Mouse (Mus musculus) adrenal gland (tissue): ENCODE results near the gene Epsti1.
"Not testable (repeated sequence)": the region's sequence is repeated elsewhere in the genome, so short reads cannot be mapped to it uniquely, and the experiment has no call there.

Source experiments
- intact Hi-C: fragments of 180-260 bp; cut with DNase I; formaldehyde crosslinking; loops from one replicate; pipeline ENCODE4 v1.15.1; 2025
- long read RNA-seq, 2 experiments: library from polyadenylated mRNA; unstranded; transcript quantifications; one replicate each; pipeline ENCODE4 v2.0.0; 2020; ENCODE audit warnings: borderline replicate concordance in 1 of 2; ENCODE audit not compliant: insufficient replicate concordance in 1 of 2

Epsti1 gene
- long read RNA-seq, experiment 1, partial matches to known transcripts: 0 of 3 reads
- long read RNA-seq, experiment 1, other reads (novel, unspliced or antisense): 3 of 3 reads
- long read RNA-seq, experiment 2, partial matches to known transcripts: 0 of 2 reads
- long read RNA-seq, experiment 2, other reads (novel, unspliced or antisense): 1 of 2 reads

DNA sequence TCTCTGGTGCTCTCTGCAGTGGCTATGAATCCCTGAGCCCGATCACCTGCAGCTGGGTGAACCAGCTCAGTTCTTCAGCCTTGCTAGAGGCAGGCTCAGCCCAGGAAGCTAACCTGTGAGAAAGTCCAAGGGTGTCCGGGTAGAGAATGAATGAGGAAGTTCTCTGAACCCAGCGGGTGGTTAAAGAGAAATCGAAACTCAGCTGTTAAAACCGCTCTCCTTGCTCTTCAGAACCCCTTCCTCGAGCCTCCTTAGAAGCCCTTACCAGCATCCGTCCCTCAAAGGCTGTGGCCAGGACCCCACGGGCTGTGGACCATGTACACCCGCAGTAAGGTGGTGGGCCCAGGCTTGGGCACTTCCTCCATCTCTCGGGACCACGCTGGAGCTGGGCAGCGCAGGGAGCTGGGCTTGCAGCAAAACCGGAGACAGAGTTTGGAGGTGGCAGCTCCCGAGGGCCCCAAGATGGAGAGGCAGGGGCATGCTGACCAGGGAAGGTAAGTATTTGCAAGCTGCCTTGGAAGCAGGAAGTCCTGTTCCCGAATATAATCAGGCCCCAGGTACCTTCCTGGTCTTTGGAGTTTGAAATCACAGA, at the start of gene Epsti1:
Gene Epsti1 (plus strand): TSS at position 69 of the 592 bp plus-strand sequence.
- intact Hi-C loops: no loop called here

GRCm38 (mm10) chr14:77859894-77860293, 44.1 kb upstream of the Epsti1 start:
- intact Hi-C loops: no loop called here

- intact Hi-C loops: no loop called here
These were observed 43.0 kb upstream of the Epsti1 start for GRCm38 (mm10) chr14:77860841-77861560.

GRCm38 (mm10) chr14:77864051-77864450, 40.0 kb upstream of the Epsti1 start:
- intact Hi-C loops: no loop called here

- intact Hi-C loops: no loop called here
These were observed 39.5 kb upstream of the Epsti1 start for GRCm38 (mm10) chr14:77864510-77864909.

- intact Hi-C loops: no loop called here
These were observed 36.4 kb upstream of the Epsti1 start for GRCm38 (mm10) chr14:77867601-77868000.

DNA sequence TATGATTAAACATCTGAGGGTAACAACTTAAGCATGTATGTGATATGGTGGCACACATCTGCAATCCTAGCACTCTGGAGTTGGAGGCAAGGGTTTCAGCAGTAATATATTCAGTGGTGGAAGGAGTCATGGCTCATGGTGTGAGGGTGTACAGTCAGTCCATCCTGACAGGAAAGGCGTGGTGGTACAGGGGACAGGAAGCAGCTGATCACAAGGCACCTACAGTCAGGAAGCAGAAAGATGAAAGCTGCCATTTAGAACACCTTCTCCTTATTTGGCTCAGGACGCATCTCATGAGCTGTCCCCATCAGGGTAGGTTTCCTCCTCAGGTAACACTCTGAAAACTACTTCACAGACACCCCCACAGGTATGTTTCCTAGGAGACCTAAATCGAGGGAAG, 33.1 kb upstream of the Epsti1 start:
- intact Hi-C loops: no loop called here

- intact Hi-C loops: no loop called here
These were observed 32.6 kb upstream of the Epsti1 start for GRCm38 (mm10) chr14:77871380-77871975.

DNA sequence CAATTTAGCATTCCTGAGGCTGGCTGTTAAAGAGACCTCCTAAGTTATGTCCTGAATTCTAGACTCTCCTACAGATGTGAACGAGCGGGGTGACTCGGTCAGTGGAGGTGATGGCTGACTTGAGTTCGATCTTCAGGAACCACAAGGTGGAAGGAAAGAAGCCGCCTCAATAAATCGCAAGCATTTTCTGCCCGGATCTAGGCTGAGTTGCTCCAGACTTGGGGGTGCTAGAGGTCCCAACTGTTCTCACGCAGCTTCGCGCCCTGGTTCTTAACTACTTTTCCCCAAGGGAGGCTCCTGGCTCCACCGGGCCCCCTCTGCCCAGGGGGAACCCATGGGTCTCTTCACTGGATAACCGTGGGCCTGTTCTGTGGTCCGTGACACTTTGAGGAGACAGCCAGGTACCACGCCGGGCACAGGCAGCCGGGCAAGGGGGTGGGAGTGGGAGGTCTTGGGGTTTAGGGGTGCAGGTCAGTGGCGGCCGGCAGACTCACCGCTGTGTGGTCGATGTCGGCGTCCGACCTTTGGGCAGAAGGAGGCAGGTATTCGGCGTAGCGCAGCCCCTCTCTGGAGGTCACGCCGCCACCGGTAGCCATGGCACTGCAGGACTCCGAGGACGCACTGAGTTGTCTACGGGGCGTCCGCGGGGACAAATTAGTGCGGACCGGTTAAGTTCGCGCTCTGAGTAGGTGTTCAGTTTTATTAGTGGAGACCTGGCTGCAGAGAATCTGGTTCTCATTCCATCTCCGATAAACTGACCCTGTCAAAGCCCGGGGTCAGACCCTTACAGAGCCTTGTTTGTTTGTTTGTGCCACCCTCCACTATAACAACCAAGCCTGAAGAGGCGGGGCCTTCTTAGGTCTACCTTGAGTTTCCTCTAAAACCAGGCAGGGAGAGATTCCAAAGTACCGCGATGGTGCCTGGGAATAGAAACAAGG, 29.5 kb upstream of the Epsti1 start, which contains the start of gene Dnajc15:
Gene Dnajc15 (minus strand): TSS at position 822 of the 938 bp plus-strand sequence.
- intact Hi-C loops: no loop called here

DNA sequence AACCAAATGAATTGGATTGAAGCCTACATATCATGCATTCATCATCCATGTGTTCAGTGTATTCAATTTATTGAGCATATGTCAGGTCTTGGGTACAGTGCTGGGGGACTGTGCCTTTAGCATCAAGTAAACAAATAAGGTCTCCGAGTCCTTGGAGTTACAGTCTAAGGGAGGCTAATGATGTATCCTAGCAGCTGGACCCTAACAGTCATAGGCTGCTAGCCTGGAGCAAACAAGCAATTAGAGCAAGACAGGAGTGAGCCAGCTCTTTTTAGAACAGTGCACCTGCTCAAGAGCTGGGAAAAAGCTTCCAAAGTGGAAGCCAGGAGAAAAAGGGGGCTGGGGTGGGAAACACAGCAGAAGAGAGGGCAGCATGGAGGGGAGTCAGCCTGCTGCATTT, 27.8 kb upstream of the Epsti1 start:
- intact Hi-C loops: no loop called here

DNA sequence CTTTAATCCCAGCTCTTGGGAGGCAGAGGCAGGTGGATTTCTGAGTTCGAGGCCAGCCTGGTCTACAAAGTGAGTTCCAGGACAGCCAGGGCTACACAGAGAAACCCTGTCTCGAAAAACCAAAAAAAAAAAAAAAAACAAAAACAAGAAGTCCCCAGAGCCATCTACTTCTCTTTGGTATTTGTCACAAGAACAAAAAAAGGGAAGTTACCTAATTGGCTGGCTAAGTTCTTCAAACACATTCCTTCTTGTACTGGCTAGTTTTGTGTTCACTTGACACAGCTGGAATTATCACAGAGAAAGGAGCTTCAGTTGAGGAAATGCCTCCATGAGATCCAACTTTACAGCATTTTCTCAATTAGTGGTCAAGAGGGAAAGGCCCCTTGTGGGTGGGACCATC, 26.2 kb upstream of the Epsti1 start:
- intact Hi-C loops: not testable (repeated sequence)

DNA sequence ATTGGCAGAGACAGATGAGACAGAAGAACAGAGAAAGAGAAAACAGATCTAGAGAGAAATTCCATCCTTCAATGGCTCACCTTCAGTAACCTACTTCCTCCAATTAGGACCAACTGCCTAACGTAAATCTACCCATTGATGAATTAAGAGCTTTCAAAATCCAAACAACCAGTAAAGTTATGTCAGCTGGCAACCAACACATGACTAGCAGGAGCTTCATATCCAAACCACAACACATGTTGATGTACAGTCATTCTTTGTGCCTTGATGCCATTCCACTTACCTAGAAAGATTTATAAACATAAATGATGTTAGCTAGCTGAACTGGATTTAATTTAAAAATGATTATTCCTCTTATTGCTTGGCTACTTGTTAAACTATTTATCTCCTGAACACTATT, 22.0 kb upstream of the Epsti1 start:
- intact Hi-C loops: no loop called here

DNA sequence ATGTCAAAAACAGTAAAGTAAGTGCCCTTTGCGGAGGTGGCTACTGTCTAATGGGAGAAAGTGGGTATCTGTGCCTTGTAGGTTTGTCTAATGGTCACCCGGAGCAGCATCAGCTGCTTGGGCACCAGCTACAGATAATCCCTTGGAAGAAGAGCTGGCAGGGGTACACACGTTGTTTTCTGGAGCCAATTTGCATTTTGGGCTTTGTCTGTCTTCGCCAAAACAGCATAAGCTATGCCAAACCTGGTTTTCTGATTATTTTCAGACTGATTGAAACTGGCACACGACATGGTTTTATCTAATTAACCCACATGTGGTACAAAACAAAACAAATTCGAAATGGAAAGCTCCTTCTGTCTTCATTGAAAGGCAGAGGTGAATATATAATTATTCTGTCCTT, 21.4 kb upstream of the Epsti1 start:
- intact Hi-C loops: no loop called here

GRCm38 (mm10) chr14:77886376-77886775, 17.7 kb upstream of the Epsti1 start:
- intact Hi-C loops: no loop called here

DNA sequence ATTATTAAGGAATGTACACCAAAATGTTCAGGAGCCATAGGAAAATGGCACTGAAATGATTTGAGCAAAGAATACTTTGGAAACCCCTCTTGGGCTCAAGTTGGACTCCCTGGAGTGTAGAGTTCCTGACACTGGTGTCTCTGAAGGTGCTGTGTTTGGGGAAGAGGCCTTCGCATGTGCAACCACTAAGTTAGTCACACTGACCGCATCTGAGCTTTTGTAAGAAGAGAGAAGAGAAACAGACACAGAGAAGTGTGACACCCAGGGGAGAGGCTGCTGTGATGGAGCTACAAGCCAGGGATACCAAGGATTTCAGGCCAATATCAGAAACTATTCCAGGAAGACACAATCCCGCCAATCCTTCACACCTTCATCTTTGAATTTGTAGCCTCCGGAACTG, 17.1 kb upstream of the Epsti1 start:
- intact Hi-C loops: no loop called here

- intact Hi-C loops: no loop called here
These were observed 14.1 kb upstream of the Epsti1 start for GRCm38 (mm10) chr14:77889911-77890310.

DNA sequence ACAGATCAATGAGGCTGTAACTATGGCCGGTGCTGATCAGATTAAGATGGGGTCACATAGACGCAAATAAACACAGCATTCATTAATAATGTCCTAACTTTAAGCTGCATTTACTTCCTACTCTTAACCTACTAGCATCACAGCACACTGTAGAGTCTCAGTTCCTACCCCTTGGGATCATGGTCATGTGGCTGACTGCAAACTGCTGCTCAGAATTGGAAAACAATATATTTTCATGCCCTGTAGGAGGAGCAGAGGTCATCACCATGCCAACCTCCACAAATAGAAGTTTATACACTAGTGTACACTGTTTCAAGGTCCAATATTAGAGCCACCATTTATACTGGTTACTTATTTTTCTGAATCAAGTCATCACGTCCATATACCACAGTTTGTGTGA, 8.1 kb upstream of the Epsti1 start:
- intact Hi-C loops: no loop called here

- intact Hi-C loops: no loop called here
These were observed 1.5 kb upstream of the Epsti1 start for GRCm38 (mm10) chr14:77902541-77902940.

GRCm38 (mm10) chr14:77905466-77905865, 1.4 kb downstream of the Epsti1 start:
- intact Hi-C loops: no loop called here

- intact Hi-C loops: no loop called here
These were observed 2.5 kb downstream of the Epsti1 start for GRCm38 (mm10) chr14:77906586-77906985.

DNA sequence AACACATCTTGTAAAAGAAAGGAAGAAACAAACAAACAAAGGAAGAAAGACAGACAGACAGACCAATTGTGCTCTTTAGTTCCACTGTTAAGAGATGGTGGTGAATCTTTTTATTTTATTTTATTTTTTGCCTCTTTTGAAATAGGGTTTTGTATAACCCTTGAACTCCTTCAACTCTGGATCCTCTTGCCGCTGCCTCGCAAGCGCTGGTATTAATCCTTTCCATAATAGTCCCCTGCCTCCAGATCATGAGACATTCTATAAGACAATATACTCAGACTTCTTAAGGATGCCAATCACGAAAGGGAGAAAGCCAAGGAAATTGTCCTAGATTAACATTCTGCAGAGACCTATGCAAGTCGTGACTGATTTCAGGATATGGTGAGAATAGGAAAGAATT, 11.7 kb downstream of the Epsti1 start:
- intact Hi-C loops: no loop called here
